Mouse (Mus musculus) spleen, adult 12 weeks (tissue): ENCODE results near the gene Pah.

Experiments
- DNase-seq: peaks from one replicate; pipeline ENCODE4 v3.0.0; 2022; ENCODE audit warnings: low spot score

The Pah gene

GRCm38 (mm10) chr10:87521646-87522045 lies at the start of gene Pah:
Gene Pah (plus strand): TSS chr10:87521795.
- DNase-seq = no peak

DNA sequence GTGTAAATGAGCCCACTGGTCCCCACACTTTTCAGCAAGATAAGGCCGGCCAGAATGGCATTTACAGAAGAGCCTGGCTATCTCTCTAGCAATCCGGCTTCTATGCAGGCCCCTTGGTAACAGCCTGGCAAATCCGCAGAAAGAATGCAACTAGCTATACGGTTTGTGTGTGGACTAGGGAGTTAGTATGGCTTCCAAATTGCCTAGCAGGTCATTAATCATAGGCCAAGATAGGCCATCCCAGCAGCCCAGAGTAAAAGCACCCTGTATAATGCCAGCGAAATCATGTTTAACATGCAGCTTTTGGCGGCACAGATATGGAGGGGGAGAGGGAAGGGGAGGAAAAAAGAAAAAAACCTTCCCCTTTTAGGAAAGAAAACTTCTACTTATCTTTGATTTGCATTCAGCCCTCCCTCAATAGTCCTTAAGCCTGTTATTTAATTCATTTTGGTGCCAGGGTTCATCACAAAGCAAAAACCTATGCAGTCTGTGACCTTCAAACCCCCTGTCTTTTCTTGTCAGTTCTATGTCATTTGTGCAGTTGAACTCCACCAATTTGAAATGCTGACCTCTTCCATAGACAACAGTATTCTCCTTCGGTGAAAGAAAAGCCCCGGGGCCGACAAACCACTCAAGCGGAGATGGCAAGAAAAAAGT lies 48.0 kb upstream of the Pah start:
- DNase-seq = no peak

DNA sequence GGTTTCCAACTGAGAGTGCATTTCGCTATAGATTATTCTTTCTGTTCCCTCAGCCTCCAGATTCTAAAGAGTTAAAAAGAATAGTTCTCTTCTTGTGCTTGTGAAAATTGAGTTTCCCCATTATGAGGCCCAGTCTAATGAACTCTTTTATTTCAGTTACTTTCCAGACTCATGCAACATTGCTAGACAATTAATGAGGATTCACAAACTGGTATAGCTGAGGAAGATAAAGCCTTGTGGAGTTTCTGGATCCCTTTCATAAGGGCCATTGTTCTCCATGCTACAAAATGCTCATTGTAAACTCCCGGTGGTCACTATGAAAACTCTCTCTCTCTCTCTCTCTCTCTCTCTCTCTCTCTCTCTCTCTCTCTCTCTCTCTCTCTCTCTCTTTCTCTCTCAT lies 46.6 kb upstream of the Pah start:
- DNase-seq = no peak

GRCm38 (mm10) chr10:87477895-87478294 lies 43.7 kb upstream of the Pah start:
- no peak for DNase-seq

- DNase-seq = no peak
Measured at GRCm38 (mm10) chr10:87484831-87485720, 36.5 kb upstream of the Pah start.

- DNase-seq = no peak
Measured at GRCm38 (mm10) chr10:87485721-87486620, 35.6 kb upstream of the Pah start.

DNA sequence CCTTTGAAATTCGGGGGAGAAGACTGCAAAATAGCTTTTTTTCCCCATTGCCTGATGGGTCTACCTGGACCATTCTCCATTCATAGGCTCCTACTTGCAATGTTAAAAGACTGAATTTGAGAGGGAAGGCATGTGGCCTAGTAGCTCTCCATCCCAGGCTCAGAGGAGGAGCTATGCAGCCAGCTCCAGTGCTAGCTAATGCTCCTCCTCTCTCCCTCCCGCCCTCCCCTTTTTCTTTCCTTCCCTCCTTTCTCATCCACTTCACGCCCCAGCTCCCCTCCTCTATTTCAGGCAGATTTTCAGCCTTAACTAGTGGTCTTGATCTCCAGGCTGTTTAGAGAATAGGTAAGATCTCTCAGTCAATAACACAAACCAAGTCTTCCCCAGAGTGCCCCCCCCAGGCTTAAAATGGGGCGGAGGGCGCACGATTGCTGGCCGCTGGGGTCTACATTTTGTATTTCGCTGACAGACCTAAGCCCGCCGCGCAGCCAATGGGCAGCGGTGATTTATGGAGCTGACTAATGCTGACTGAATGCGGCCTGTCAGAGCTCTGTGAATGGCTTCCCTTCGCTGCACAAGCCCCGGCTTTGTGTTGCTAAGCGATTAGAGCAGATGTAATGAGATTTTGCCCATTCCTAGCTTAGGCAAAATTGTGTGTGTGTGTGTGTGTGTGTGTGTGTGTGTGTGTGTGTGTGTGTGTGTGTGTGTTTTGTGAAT lies 33.0 kb upstream of the Pah start:
- DNase-seq = no peak

- DNase-seq = no peak
Measured at GRCm38 (mm10) chr10:87489246-87490009, 32.2 kb upstream of the Pah start.

DNA sequence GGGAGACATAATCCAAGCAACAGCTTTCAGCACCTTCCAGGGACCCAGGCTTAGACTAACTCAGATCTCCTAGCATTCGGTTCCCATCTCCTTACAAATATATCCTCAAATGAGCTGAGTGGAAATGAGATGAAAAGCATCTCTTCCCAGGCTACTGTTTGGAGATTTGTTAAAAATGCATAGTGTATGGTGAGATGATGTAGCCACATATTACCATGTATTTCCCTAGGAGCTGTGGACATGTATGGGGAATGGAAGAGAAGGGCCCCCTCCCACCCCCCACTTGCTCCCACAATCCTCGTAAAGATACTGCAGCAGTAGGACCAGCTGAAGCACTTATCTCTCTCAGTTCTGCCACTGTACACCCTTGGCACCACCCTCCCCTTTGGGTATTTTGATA lies 31.3 kb upstream of the Pah start:
- DNase-seq = no peak

DNA sequence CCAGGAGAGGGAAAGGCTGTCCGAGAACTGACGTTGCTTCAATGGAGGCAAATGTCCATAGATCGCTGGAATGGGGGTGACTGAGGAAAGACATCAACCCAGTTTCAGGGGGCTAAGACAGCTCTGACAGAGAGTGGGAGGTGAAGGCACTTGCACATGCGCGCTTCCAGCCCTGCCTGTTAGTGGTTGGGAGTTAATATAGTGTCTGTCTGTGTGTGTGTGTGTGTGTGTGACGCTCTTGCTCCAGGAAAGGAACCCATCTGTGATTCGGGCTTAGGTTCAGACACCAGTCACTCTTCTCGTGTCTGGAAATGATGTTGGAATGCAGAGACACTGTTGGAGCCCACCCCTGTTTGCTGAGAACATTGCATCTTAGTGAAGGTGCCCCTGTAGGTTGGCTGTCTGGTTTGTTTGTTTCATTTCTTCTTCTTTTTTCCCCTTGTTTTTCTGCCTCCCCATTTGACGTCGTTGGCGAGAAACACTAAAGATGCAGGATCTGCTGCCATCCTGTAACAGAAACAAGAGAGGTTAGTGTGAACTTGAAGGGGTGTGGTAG lies 30.0 kb upstream of the Pah start:
- no peak for DNase-seq

- DNase-seq = no peak
Measured at GRCm38 (mm10) chr10:87492332-87492660, 29.3 kb upstream of the Pah start.

DNA sequence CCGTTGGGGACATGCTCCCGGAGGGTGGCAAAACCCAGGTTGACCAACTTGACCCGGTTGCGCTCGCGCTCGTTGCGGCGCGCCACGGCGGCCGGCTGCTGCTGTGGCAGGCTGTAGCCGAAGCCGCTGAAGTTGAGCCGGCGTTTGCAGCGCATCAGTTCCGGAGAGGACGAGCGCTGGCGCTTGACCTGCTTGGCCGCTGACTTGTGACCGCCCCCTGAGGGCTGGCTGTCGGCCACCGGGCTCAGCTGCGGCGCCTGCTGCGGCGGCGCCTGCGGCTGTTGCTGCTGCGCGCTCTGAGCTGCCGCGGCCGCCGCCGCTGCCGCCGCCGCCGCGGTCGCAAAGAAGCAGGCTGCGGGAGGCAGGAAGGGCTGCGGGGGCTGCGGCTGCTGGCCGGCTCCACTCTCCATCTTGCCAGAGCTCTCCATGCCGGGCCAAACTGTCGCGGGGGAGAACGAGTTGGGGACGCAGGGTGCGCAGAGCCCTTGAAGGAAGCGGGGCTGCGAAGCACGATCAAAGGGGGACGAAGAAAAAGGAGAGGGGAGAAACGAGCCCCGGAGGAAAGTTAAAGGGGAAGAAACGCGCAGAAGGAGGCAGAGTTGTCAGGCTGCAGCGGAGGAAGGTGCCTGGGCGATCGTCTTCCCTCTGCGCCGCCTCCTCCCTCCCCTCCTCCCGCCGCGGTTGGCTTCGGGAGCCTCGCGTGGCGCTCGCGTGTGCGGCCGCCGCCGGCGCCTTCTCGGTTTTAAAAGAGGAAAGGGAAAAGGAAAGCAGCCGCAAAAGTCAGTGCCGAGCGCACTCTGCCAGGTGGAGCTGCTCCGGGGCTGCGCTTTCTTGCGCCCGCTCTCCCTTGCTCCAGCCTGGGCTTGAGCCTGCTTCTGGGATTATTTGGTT lies 28.7 kb upstream of the Pah start:
- DNase-seq = no peak

- DNase-seq = no peak
Measured at GRCm38 (mm10) chr10:87493576-87493975, 28.0 kb upstream of the Pah start, which contains the start of gene Ascl1. Gene Ascl1 (minus strand): TSS chr10:87493660.

DNA sequence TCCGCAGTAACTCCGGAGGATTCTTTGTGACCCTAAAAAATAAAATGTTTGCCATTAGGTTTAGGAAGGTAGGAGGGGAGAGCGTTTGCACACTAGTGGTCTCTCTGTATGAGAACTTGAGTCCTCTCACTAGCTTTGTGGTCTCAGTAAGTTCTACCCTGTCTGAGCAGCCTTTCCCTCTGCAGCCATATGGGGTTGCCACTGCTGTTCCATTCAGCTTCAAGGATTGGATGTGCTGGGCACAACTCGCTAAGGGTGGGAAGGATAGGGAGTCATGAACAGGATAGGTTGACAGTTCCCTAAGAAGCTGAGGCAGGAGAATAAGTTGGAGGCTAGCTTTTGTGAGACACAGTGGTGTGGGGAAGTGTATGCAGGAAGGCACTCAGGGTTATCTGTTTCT lies 27.4 kb upstream of the Pah start:
- no peak for DNase-seq

DNA sequence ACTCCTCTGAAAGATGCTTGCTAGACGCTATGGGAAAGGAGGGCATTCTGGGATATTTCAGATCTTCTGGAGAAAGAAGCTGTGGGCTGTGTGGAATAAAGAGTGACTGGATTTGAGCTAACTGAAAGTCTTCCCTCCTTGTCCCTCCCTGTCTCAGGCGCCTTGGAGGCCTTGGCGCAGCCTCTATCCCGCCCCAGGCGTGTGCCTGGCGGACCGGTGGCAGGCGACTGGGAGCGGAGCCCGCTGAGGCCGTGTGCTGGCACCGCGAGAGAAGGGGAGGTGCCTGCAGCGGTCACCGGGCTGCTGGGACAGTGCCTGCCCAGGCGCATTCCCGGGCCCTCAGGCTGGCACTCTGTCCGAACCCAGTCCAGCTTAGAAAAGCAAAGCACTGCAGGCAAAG lies 27.0 kb upstream of the Pah start:
- no peak for DNase-seq

GRCm38 (mm10) chr10:87497056-87497455 lies 24.5 kb upstream of the Pah start:
- no peak for DNase-seq

- DNase-seq = no peak
Measured at GRCm38 (mm10) chr10:87500926-87501658, 20.5 kb upstream of the Pah start.

DNA sequence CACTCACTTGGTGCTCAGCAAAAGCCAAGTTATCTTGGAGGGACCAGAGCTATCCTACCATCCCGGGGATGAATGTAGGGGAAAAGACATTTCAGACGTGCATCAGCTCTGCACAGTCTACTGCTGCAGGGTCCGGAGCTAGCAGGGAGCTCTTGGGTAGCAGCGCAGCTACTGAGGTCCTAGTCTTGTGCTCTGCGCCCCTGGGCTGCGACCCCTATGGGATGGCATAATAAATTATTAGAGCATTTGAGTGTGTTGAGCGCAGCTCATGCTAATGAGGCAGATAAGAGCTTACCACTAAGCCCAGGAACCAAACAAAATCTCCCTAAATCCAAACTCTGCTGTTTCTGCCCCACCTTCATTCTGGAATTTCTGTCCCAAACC lies 19.9 kb upstream of the Pah start:
- no peak for DNase-seq

GRCm38 (mm10) chr10:87502283-87502682 lies 19.3 kb upstream of the Pah start:
- DNase-seq = no peak
